Mouse (Mus musculus) CH12.LX (cell line): ENCODE data around the gene Grap2. TPM values are rescaled to one million over a fixed set of nuclear protein-coding genes. Genes with fewer than 3 reads are reported as not detected.

Experiments
- DNase-seq: peaks from one replicate; pipeline ENCODE4 v3.0.0-alpha.2; 2013; ENCODE audit errors: extremely low read depth
- H3K27ac ChIP-seq: 2 replicates; pipeline ENCODE4 v1.5.1; 2012; ENCODE audit warnings: low read depth, mild to moderate bottlenecking, control low read depth, moderate library complexity; ENCODE audit not compliant: insufficient read depth
- H3K27me3 ChIP-seq: replicated peaks from 2 replicates; pipeline ENCODE3; 2012; ENCODE audit warnings: inconsistent platforms
- H3K36me3 ChIP-seq, 2 experiments: replicated peaks in 1 of 2; 2 replicates each; pipeline versions ENCODE3 to v1.6.1; 2012; ENCODE audit warnings: inconsistent platforms in 1 of 2, low read length in 1 of 2, mild to moderate bottlenecking in 1 of 2, mixed read lengths in 1 of 2, moderate library complexity in 1 of 2; ENCODE audit not compliant: control insufficient read depth in 1 of 2, insufficient read depth in 1 of 2
- H3K4me1 ChIP-seq, 2 experiments: 2 replicates each; pipeline ENCODE4 v1.6.1; 2012; ENCODE audit warnings: inconsistent platforms in 1 of 2, moderate library complexity in 1 of 2; ENCODE audit not compliant: insufficient read depth in 2 of 2, control insufficient read depth in 1 of 2
- H3K4me2 ChIP-seq: 2 replicates; pipeline ENCODE4 v1.6.1; 2012; ENCODE audit warnings: low read depth, mild to moderate bottlenecking, control low read depth; ENCODE audit not compliant: poor library complexity, insufficient read depth, severe bottlenecking
- H3K4me3 ChIP-seq, 3 experiments: fragments of 150-350 bp in 1 of 3; sonication (generic) in 1 of 3; replicated peaks in 1 of 3; 2 replicates each; pipeline versions ENCODE3 to v1.5.1; 2011 to 2012; ENCODE audit warnings: low read depth in 2 of 3, low read length in 2 of 3, mild to moderate bottlenecking in 2 of 3, moderate library complexity in 2 of 3, control low read depth in 1 of 3, improper control_type of control experiment in 1 of 3, inconsistent platforms in 1 of 3, mixed read lengths in 1 of 3; ENCODE audit not compliant: poor library complexity in 1 of 3
- H3K79me2 ChIP-seq: replicated peaks from 2 replicates; pipeline ENCODE4 v1.6.1; 2012; ENCODE audit warnings: mild to moderate bottlenecking, moderate library complexity; ENCODE audit not compliant: control insufficient read depth, poor library complexity, insufficient read depth, severe bottlenecking; ENCODE audit errors: extremely low read depth
- H3K9ac ChIP-seq: 2 replicates; pipeline ENCODE4 v1.6.1; 2012; ENCODE audit warnings: low read depth, mild to moderate bottlenecking, control low read depth, moderate library complexity; ENCODE audit not compliant: insufficient read depth
- H3K9me3 ChIP-seq: replicated peaks from 2 replicates; pipeline ENCODE3; 2012; ENCODE audit warnings: low read length, inconsistent platforms, mixed read lengths
- BHLHE40 ChIP-seq: IDR thresholded peaks from 2 replicates; pipeline ENCODE4 v1.6.1; 2011; ENCODE audit warnings: mild to moderate bottlenecking, low read depth, low read length, improper control_type of control experiment
- CHD1 ChIP-seq: IDR thresholded peaks from 2 replicates; pipeline ENCODE4 v1.6.1; 2012; ENCODE audit warnings: low read depth, low read length, improper control_type of control experiment, inconsistent platforms
- CHD2 ChIP-seq: IDR thresholded peaks from 2 replicates; pipeline ENCODE4 v1.6.1; 2011; ENCODE audit warnings: low read length, improper control_type of control experiment
- ELF1 ChIP-seq: IDR thresholded peaks from 2 replicates; pipeline ENCODE4 v1.6.1; 2014; ENCODE audit warnings: low read depth, mild to moderate bottlenecking, inconsistent platforms, low read length, improper control_type of control experiment
- ETS1 ChIP-seq: conservative IDR thresholded peaks from 2 replicates; pipeline ENCODE4 v1.6.1; 2012; ENCODE audit warnings: low read depth, mild to moderate bottlenecking, inconsistent platforms, low read length, improper control_type of control experiment, moderate library complexity
- MAX ChIP-seq: IDR thresholded peaks from 2 replicates; pipeline ENCODE4 v1.6.1; 2011; ENCODE audit warnings: low read length, improper control_type of control experiment
- MEF2A ChIP-seq: IDR thresholded peaks from 2 replicates; pipeline ENCODE4 v1.6.1; 2014; ENCODE audit warnings: low read depth, mild to moderate bottlenecking, inconsistent platforms, low read length, improper control_type of control experiment, borderline replicate concordance
- MYC ChIP-seq: IDR thresholded peaks from 2 replicates; pipeline ENCODE4 v1.6.1; 2011; ENCODE audit warnings: low read depth, mild to moderate bottlenecking, improper control_type of control experiment, low read length
- NRF1 ChIP-seq: IDR thresholded peaks from 2 replicates; pipeline ENCODE4 v1.6.1; 2014; ENCODE audit warnings: low read depth, mild to moderate bottlenecking, inconsistent platforms, low read length, improper control_type of control experiment, moderate library complexity
- POLR2AphosphoS2 ChIP-seq: IDR thresholded peaks from 2 replicates; pipeline ENCODE4 v1.6.1; 2011; ENCODE audit warnings: low read depth, low read length, improper control_type of control experiment
- RAD21 ChIP-seq: IDR thresholded peaks from 2 replicates; pipeline ENCODE4 v1.6.1; 2011; ENCODE audit warnings: low read depth, mild to moderate bottlenecking, low read length, improper control_type of control experiment, moderate library complexity
- UBTF ChIP-seq: IDR thresholded peaks from 2 replicates; pipeline ENCODE4 v1.6.1; 2012; ENCODE audit warnings: low read depth, mild to moderate bottlenecking, inconsistent platforms, low read length, improper control_type of control experiment, moderate library complexity
- USF1 ChIP-seq: IDR thresholded peaks from 2 replicates; pipeline ENCODE4 v1.6.1; 2014; ENCODE audit warnings: low read depth, mild to moderate bottlenecking, inconsistent platforms, low read length, improper control_type of control experiment
- ZC3H11A ChIP-seq: IDR thresholded peaks from 2 replicates; pipeline ENCODE4 v1.6.1; 2012; ENCODE audit warnings: low read depth, mild to moderate bottlenecking, inconsistent platforms, low read length, improper control_type of control experiment
- dilution Hi-C: fragments of 300-500 bp; cut with MboI; formaldehyde crosslinking; loops from 2 replicates; pipeline ENCODE4 v1.14.3; 2020; ENCODE audit warnings: low sequenced_read_pairs; ENCODE audit not compliant: extremely low pct_unique_long_range_greater_than_20kb, extremely low pct_ligation_motif_present
- in situ Hi-C: fragments of 300-500 bp; cut with MboI; formaldehyde crosslinking; loops from 3 replicates; pipeline ENCODE4 v1.14.3; 2019; ENCODE audit warnings: low sequenced_read_pairs, low pct_ligation_motif_present, low pct_unique_long_range_greater_than_20kb, mixed read lengths
- polyA plus RNA-seq: library from polyadenylated mRNA; unstranded; fragments of >175 nt; gene quantifications from 2 replicates; pipeline ENCODE4 v1.2.1, GENCODE M21; 2012; ENCODE audit warnings: low read depth; ENCODE audit not compliant: insufficient read length
- total RNA-seq, 2 experiments: library from RNA; depleted of rRNA; stranded (reverse); fragments of 300-350 nt in 1 of 2; fragments of >200 nt in 1 of 2; gene quantifications; 2 replicates each; pipeline ENCODE4 v1.2.3; 2012 to 2014

Grap2 gene
- total and polyA plus RNA-seq, 3 experiments, result 1.5 to 6.2 (median 5.0) TPM

DNA sequence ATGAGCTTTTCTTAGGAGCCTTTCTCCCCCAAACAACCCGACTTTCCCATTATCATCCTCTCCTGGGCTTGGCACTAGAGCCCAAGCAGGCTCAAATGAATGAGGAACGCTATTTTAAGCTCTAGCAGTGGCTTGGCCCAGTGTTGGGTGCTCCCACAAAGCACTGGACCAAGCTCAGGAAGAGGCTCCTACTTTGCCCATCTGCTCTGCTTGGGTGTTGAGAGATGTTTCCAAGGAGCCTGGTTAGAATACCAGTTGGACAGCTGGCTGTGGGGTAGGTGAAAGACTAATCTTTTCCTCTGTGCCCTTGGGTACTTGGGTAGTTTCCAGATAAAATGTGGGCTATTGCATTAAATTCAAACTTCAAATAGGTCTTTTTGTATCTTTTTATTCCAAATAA lies 100.4 kb downstream of the Grap2 start:
- Histone ChIP-seq H3K79me2 (no peaks in the 10 kb centered on the region), H3K36me3 (no peaks in the 10 kb centered on the region), H3K4me2 (no peak overlapping the region), H3K4me3 (no peak overlapping the region), H3K27me3 (no peaks in the 10 kb centered on the region), H3K9ac (no peak overlapping the region), H3K4me1 (peaks cover 7 to 39% of the 10 kb centered on the region in 2 experiments), H3K27ac (no peak overlapping the region), H3K9me3 (peaks cover 7% of the 10 kb centered on the region)
- DNase-seq, result no peak
- dilution Hi-C loops (no loop called here), in situ Hi-C loops (no loop called here)
- TF ChIP-seq POLR2AphosphoS2, result no peak
- TF ChIP-seq MEF2A, result no peak
- TF ChIP-seq USF1, result no peak
- no peak for TF ChIP-seq BHLHE40

DNA sequence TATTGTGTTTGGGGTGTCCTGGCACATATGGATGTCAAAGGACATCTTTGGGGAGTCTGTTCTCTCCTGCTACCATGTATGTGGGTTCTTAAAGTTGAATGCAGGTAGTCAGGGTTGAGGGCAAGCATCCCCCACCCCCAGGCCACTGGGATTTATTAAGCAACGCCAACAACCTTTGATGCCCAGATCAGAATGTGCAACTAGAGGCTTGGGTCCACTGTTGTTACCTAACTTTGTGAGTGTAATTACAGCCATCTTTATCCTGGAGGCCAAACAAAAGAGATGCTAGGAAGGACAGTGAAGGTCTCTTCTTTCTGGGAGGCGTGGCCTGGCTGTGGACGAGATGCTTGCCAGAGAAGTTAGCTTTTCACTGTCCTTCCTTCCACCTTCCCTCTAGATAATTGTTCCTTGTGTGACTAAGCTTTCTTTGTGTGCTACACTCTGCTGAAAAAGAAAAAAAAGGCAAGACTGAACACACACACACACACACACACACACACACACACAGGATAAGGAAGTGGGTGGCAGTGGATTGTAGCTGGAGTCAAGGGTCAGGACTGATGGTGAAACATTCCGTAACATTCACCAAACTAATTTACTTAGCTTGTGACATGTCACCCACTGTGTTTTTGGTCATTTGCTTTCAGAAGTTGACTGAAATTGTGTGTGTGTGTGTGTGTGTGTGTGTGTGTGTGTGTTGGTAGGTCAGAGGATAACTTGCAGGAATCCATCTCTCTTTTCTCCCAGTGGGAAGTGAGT lies 101.1 kb downstream of the Grap2 start:
- Histone ChIP-seq H3K4me1 (peaks cover 11 to 46% of the 10 kb centered on the region in 2 experiments), H3K36me3 (no peaks in the 10 kb centered on the region), H3K79me2 (no peaks in the 10 kb centered on the region), H3K27ac (no peak overlapping the region), H3K27me3 (no peaks in the 10 kb centered on the region), H3K9ac (no peak overlapping the region), H3K4me3 (no peak overlapping the region), H3K4me2 (no peak overlapping the region), H3K9me3 (peaks cover 7% of the 10 kb centered on the region)
- TF ChIP-seq NRF1, result no peak
- no peak for TF ChIP-seq MEF2A
- no peak for TF ChIP-seq ELF1
- TF ChIP-seq CHD1, result no peak
- TF ChIP-seq MYC, result no peak
- TF ChIP-seq ZC3H11A, result no peak
- TF ChIP-seq MAX, result no peak
- no peak for TF ChIP-seq UBTF
- no peak for TF ChIP-seq BHLHE40
- TF ChIP-seq ETS1, result no peak
- TF ChIP-seq RAD21, result no peak
- no peak for TF ChIP-seq CHD2
- DNase-seq, result no peak
- in situ Hi-C loops, result no loop called here
- dilution Hi-C loops, result no loop called here
